Mouse (Mus musculus) hindbrain, postnatal 0 days (tissue): ENCODE measurements around the gene Rpl29. TPM values are rescaled to one million over a fixed set of nuclear protein-coding genes. Genes with fewer than 3 reads are reported as not detected.

ENCODE experiments used
- ATAC-seq: fragments of 200-750 bp; cut with Nextera tagmentation; 2 replicates; pipeline ENCODE4 v1.8.0; 2017; ENCODE audit warnings: mild to moderate bottlenecking, moderate TSS enrichment, moderate library complexity
- DNase-seq: peaks from one replicate; pipeline ENCODE4 v3.0.0-alpha.2; 2015; ENCODE audit warnings: low spot score
- H3K27ac ChIP-seq: fragments of 300-500 bp; sonication (generic); 2 replicates; pipeline ENCODE4 v1.5.1; 2014; ENCODE audit warnings: mild to moderate bottlenecking
- H3K27me3 ChIP-seq: fragments of 300-500 bp; sonication (generic); 2 replicates; pipeline ENCODE4 v1.6.1; 2014; ENCODE audit warnings: low read length, mixed read lengths; ENCODE audit not compliant: insufficient read depth
- H3K36me3 ChIP-seq: fragments of 300-500 bp; sonication (generic); 2 replicates; pipeline ENCODE4 v1.6.1; 2014; ENCODE audit warnings: low read length, mixed read lengths; ENCODE audit not compliant: insufficient read depth
- H3K4me1 ChIP-seq: fragments of 300-500 bp; sonication (generic); 2 replicates; pipeline ENCODE4 v1.6.1; 2014; ENCODE audit warnings: antibody characterized with exemption, low read length, mixed read lengths; ENCODE audit not compliant: insufficient read depth
- H3K4me2 ChIP-seq: fragments of 300-500 bp; sonication (generic); 2 replicates; pipeline ENCODE4 v1.6.1; 2014; ENCODE audit warnings: low read depth, mild to moderate bottlenecking, low read length, moderate library complexity, mixed read lengths
- H3K4me3 ChIP-seq: fragments of 300-500 bp; sonication (generic); 2 replicates; pipeline ENCODE4 v1.5.1; 2014; ENCODE audit warnings: low read length
- H3K9ac ChIP-seq: fragments of 300-500 bp; sonication (generic); replicated peaks from 2 replicates; pipeline ENCODE4 v1.6.1; 2014; ENCODE audit warnings: mild to moderate bottlenecking, low read length, moderate library complexity, mixed read lengths
- H3K9me3 ChIP-seq: fragments of 300-500 bp; sonication (generic); 2 replicates; pipeline ENCODE4 v1.6.1; 2016; ENCODE audit warnings: low read length, mixed read lengths
- CTCF ChIP-seq: IDR thresholded peaks from 2 replicates; pipeline ENCODE4 v1.5.1; 2016; ENCODE audit warnings: antibody characterized with exemption, control low read depth, low read depth
- WGBS: fragments of 180-500 bp; shearing (Covaris S2); extraction: QIAGEN DNeasy Blood & Tissue Kit; methylation state at CpG from one replicate; pipeline ENCODE4 v1.1.7; 2014; 5-methylcytosine and 5-hydroxymethylcytosine counted together
- polyA plus RNA-seq: library from polyadenylated mRNA; unstranded; fragments of >200 nt; fragmentation: Nextera tagmentation; extraction: Ambion mirVana; gene quantifications from 2 replicates; pipeline ENCODE4 v1.2.1, GENCODE M21; 2015
- total RNA-seq: library from RNA; depleted of rRNA; stranded (reverse); fragments of >200 nt; gene quantifications from 2 replicates; pipeline ENCODE4 v1.2.3, GENCODE M21; 2014

Gene Rpl29
- total and polyA plus RNA-seq, 2 experiments from 2014 or later = 689 to 792 TPM

DNA sequence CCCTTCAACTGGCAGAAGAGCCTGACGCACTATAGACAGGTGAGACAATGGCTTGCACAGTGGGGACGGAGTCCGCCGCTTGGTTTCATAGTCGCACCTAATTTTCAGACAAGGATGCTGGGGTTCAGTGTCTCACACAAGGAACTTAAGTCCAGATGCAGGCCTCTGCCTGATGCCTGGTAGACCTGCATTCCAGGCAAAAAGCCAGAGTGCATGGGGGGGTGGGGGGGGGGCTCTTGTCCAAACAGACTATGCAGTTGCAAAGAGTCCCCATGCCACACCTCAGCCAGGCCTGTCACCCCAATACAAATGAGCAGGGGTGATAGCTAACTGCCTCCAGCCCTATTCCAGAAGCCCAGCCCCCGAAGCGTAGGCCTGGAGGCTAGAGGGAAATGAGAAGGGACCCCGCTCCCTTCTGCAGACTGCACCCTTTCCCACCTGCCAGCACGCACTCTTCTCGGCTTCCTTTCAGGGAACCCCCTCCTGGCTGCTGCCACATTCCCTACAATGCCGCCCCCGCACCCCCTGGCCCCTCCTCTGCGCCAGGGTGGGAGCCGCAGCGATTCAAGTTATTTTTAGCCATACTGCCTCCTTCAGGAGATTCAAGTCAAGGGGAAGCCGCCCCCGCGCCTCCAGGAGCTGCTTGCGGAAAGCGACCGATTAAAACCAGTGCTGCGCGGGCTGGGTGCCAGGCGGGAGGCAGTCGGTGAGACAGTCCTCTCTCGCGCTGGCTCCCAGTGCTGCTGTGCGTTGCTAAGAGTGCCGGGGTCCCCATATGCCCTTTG is 11.2 kb upstream of the Rpl29 start:
- TF ChIP-seq CTCF = peak; percentile 63
- peak overlapping the region; percentile 28 for H3K4me3 ChIP-seq
- no peaks in the 10 kb centered on the region for H3K27me3 ChIP-seq
- H3K9me3 ChIP-seq = no peaks in the 10 kb centered on the region
- H3K4me2 ChIP-seq = peak overlapping the region; percentile 62
- peak overlapping the region; percentile 56 for H3K9ac ChIP-seq
- peak overlapping the region; percentile 15; the same call in 1 of the 2 replicates for H3K27ac ChIP-seq
- peaks cover 17% of the 10 kb centered on the region for H3K4me1 ChIP-seq
- no peaks in the 10 kb centered on the region for H3K36me3 ChIP-seq
- DNase-seq (peak; percentile 90), ATAC-seq (peak; percentile 67)
- WGBS = 10% methylated on average over 29 of the region's 29 CpGs

DNA sequence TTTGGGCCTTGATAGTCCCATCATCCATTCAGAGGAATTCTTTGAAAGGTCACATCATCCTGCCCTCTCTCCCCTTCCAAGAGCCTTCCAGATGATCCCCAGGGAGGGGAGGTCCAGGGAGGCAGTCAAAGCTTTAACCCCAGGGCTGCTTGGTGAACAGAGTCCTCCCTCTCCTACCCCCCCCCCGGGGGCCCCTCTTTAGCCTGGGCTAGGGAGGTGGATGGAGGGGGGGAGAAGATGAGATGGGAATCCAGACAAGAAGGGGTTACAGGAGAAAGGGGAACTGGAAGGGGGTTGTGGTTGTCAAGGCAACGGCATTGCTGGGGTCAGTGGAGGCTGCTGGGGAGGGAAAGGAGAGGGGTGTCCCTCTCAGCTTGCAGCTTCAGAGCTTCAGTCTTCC is 8.6 kb upstream of the Rpl29 start:
- H3K4me2 ChIP-seq = no peak overlapping the region
- DNase-seq (no peak), ATAC-seq (no peak)

DNA sequence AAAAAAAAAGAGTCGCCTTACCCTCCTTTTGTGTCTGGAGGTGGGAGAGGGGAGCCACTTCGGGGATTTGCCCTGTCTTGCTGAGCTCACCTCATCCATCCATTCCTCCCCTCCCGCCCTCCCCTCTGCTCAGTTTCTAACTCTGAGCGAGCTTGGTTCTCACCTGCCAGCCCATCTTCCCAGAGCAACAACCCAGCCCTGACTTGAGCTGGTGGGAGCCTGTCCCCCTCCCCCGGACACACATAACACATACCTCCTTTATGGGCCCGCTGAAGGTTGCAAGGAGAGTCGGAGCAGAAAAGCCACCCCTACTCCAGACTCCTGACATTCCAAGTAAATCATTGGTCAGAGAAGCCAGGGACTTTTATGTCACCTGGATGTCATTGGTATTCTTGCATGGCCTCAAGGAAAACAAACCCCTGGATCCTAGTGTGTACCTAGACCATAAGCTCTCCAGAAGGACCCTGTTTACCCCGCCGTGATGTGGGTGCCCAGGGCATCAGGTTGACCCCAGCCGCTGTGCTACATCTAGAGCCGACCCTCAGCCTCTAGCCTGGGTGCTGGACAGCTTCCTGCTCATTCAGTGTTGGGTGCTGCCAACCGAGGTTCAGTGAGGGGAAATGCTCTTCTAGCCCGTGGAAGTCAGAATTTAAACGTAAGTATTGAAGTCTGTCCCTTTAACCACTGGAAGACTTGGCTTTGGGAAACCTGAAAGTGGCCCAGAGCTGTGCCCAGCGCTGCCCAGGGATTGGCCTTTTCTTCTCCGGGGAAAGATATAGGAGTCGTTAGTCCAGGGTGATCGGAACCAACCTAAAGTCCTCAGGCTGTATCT is 8.0 kb upstream of the Rpl29 start:
- no peaks in the 10 kb centered on the region for H3K27me3 ChIP-seq
- no peak for TF ChIP-seq CTCF
- DNase-seq = no peak
- H3K4me3 ChIP-seq = peak overlapping the region; percentile 1; the same call in 1 of the 2 replicates
- H3K9me3 ChIP-seq = no peaks in the 10 kb centered on the region
- peaks cover 17% of the 10 kb centered on the region for H3K4me1 ChIP-seq
- H3K27ac ChIP-seq = peak overlapping the region; percentile 6; the same call in 1 of the 2 replicates
- peak overlapping the region; percentile 44 for H3K4me2 ChIP-seq
- H3K9ac ChIP-seq = 0 out of 2 replicates have a peak overlapping the region, but pooled peaks have one; percentile 13
- peak; percentile 57 for ATAC-seq
- no peaks in the 10 kb centered on the region for H3K36me3 ChIP-seq
- 9% methylated on average over 18 of the region's 18 CpGs for WGBS

More for the DNA sequence above, 8.6 kb upstream of the Rpl29 start:
- no peak overlapping the region for H3K27ac ChIP-seq
- no peak for TF ChIP-seq CTCF
- WGBS = 4% methylated on average over 2 of the region's 2 CpGs
- H3K9me3 ChIP-seq = no peaks in the 10 kb centered on the region
- 0 out of 2 replicates have a peak overlapping the region, but pooled peaks have one; percentile 13 for H3K9ac ChIP-seq
- H3K4me1 ChIP-seq = peaks cover 17% of the 10 kb centered on the region
- no peaks in the 10 kb centered on the region for H3K27me3 ChIP-seq
- no peaks in the 10 kb centered on the region for H3K36me3 ChIP-seq
- H3K4me3 ChIP-seq = no peak overlapping the region

DNA sequence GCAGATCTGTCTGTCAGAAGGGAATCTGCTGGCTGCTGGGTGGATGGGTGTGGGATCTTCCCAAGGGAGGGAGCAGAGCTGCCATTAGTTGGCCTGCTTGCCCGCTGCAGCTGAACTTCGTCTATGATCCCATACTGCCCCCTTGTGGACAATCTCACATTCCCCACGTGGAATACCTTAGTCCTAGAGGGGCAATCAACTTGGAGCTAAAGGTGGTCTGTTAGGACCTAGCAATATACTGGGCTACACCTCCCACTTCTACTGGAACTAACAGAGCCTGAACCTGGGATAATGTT is 7.4 kb upstream of the Rpl29 start:
- Histone ChIP-seq H3K27ac (0 out of 2 replicates have a peak overlapping the region, but pooled peaks have one; percentile 6), H3K9me3 (no peaks in the 10 kb centered on the region), H3K4me3 (peak overlapping the region; percentile 1; the same call in 1 of the 2 replicates), H3K4me2 (peak overlapping the region; percentile 44), H3K36me3 (no peaks in the 10 kb centered on the region), H3K27me3 (no peaks in the 10 kb centered on the region), H3K4me1 (peaks cover 17% of the 10 kb centered on the region), H3K9ac (no peak overlapping the region)
- peak; percentile 98 for TF ChIP-seq CTCF
- WGBS = 0% methylated on average over 3 of the region's 3 CpGs
- DNase-seq (peak; percentile 96), ATAC-seq (peak; percentile 74)

DNA sequence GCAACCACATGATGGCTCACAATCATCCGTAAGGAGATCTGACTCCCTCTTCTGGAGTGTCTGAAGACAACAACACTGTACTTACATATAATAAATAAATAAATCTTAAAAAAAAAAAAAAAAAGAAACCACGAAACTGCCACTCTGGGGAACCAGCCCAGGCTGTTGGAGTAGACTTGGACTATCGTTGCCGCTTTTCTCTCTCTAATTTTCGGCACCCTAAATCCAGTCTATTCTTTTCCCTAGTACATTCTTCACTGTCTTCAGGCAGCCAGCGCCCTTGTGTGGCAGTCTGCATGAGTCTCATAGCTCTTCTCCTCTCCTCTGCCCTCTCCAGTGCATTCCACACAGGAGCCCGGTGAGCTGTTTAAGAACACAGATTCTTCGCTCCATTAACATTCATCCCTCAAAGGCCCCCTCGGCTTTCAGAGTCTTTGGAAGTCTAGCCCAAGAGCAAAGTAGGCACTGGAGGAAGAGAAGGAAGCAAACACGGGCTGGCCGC is 484 bp upstream of the Rpl29 start:
- Histone ChIP-seq H3K4me1 (peaks cover 7% of the 10 kb centered on the region; the same call in 1 of the 2 replicates), H3K36me3 (peaks cover 13% of the 10 kb centered on the region), H3K4me3 (peak overlapping the region; percentile 78), H3K27me3 (no peaks in the 10 kb centered on the region), H3K9me3 (no peaks in the 10 kb centered on the region), H3K27ac (peak overlapping the region; percentile 96), H3K9ac (peak overlapping the region; percentile 87), H3K4me2 (peak overlapping the region; percentile 64)
- TF ChIP-seq CTCF = peak; percentile 29; the same call in 1 of the 2 replicates
- DNase-seq (peak; percentile 39), ATAC-seq (peak; percentile 69)
- 7% methylated on average over 11 of the region's 11 CpGs for WGBS

DNA sequence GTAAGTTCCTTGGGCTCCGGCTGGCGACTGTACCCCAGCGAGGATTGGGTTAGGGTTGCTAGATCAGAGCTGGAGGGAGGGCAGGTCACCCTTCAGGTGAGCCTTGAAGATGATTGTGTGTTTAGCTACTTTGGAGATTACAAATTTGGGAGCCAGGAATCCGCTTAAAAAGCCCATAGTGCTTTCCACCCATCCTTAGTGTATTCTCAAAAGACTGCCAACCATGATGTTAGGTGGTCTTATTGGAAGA is 686 bp downstream of the Rpl29 start:
- WGBS = 2% methylated on average over 4 of the region's 4 CpGs
- Histone ChIP-seq H3K36me3 (peaks cover 13% of the 10 kb centered on the region), H3K9ac (peak overlapping the region; percentile 87), H3K27me3 (no peaks in the 10 kb centered on the region), H3K4me2 (peak overlapping the region; percentile 92), H3K4me1 (peaks cover 7% of the 10 kb centered on the region; the same call in 1 of the 2 replicates), H3K27ac (peak overlapping the region; percentile 96), H3K4me3 (peak overlapping the region; percentile 78), H3K9me3 (no peaks in the 10 kb centered on the region)
- no peak for ATAC-seq
- no peak for DNase-seq
- TF ChIP-seq CTCF = no peak
